Mouse (Mus musculus): ENCODE results near the gene Dnajc4.
A peak's percentile ranks its signal among the peaks of the same experiment; 100 is the strongest.
"Not testable (repeated sequence)": the region's sequence is repeated elsewhere in the genome, so short reads cannot be mapped to it uniquely, and the experiment has no call there.

Gene Dnajc4

DNA sequence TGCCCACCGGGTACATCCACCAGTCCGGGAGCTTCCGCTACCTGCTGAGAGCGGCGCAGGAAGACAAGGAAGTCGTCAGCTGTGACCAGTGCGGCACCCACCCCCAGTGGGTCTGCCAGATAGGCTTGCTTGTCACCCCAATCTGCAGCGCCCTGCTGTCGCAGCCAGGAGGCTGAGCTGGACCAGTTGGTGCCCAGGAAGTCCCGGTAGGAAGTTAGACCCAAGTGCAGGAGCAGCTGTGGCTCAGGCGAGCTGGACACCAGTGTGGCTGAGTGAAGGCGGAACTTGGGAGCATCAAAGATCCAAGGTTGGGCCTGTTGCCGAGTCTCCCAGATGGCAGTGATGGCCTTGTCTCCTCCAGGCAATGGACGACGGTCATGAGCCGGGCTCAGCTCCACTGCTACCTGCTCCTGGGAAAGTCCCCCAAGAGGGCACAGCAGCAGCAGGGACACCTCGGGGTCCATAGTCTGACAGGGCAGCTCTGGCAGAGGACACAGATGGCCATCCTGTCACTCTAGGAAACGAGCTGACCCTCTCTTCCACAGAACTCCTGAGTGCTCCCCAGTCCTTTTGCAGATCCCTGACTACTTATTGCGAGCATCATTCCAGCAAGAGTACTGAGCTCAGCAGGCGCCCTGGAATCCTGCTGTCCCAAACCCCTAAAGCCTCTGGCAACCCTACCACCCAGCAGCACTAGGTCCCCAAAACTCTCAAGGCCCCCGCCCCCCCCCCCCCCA lies 3.1 kb upstream of the Dnajc4 start:
- DNase-seq (ENCODE audit: low read depth), result no peak

- DNase-seq (ENCODE audit: low read depth), result no peak
Observed at GRCm38 (mm10) chr19:6994489-6994888, 2.1 kb upstream of the Dnajc4 start.

- DNase-seq (ENCODE audit: low read depth), result no peak
Observed at GRCm38 (mm10) chr19:6994002-6994401, 1.6 kb upstream of the Dnajc4 start.

- DNase-seq (ENCODE audit: low read depth), result no peak
Observed at GRCm38 (mm10) chr19:6993011-6993770, 819 bp upstream of the Dnajc4 start.

- not testable (repeated sequence) for DNase-seq (ENCODE audit: low read depth)
Observed at GRCm38 (mm10) chr19:6991166-6991565, 1.2 kb downstream of the Dnajc4 start.

DNA sequence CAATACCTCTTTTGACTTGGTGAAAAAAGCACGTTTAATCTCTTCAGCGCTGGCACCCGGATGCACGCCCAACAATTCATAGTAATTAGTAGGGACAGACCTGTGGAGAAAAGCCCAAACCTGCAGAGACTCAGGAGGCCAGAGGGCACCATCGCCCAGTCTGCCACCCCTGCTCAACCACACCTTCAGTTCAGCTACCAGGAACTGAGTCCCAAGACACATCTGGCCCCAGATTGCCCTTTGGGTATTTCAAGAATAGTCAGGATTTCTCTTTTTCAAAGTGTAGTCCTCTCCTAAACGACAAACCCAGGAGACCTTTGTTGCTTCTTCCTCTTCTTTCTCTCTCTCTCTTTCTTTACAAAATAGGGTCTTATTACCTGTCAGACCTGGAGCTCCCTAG lies 1.7 kb downstream of the Dnajc4 start:
- no peak for DNase-seq (ENCODE audit: low read depth)

DNA sequence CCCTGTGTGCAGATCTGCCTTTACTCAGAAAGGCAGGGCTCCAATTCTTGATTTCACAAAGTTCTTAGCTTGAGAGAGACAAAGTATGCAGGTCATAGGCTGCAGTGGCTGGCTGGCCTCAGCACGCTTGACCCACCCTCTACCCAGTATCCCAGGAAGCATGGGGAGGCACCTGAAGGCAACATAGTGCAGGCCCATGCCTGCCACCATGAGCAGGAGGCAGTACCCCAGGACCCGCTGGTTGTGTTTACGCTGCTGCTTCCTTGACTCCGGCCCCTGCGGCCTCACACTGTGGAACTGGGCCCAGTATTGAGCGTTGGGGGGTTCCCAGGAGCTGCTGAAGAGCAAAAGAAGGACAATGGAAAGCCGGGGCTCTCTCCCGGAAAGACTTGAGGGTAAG lies 3.1 kb downstream of the Dnajc4 start:
- DNase-seq (ENCODE audit: low read depth), result no peak

GRCm38 (mm10) chr19:6987904-6988285 lies 4.5 kb downstream of the Dnajc4 start:
- DNase-seq (ENCODE audit: low read depth), result no peak

- DNase-seq (ENCODE audit: low read depth), result peak; percentile 78
Observed at GRCm38 (mm10) chr19:6987061-6987903, 5.1 kb downstream of the Dnajc4 start, which contains the start of gene Vegfb. Vegfb (minus strand) TSS chr19:6987651.

DNA sequence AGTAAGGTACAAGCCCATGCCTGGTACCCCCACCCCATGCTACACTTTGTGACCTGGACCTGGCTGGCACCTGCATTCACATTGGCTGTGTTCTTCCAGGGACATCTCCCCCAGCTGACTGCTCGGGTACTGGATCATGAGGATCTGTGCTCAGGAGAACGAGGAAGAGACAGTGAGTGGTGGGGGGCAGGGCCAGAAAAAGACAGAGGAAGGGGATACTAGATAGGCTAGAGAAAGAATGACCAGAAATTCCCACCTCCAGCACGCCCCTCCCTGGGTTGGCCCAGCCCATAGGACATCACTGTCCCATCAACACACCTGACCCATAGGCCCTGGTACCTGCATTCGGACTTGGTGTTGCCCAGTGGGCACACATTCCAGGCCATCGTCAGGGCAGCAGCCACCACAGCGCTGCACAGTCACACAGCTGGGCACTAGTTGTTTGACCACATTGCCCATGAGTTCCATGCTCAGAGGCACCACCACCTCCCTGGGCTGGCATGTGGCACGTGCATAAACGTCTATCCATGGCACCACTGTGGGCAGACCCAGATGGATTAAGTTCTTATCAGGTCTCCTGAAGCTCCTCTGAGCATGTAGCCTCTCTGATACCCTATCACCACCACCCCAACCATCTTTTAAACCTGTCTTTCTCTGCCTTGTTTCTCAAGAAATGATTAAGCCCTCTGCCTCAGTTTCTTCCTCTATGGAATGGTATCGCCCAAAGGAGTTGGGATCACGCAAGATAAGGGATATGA lies 6.2 kb downstream of the Dnajc4 start:
- DNase-seq (ENCODE audit: low read depth), result no peak

GRCm38 (mm10) chr19:6985300-6985699 lies 7.1 kb downstream of the Dnajc4 start:
- no peak for DNase-seq (ENCODE audit: low read depth)

- no peak for DNase-seq (ENCODE audit: low read depth)
Observed at GRCm38 (mm10) chr19:6983621-6984020, 8.8 kb downstream of the Dnajc4 start.

DNA sequence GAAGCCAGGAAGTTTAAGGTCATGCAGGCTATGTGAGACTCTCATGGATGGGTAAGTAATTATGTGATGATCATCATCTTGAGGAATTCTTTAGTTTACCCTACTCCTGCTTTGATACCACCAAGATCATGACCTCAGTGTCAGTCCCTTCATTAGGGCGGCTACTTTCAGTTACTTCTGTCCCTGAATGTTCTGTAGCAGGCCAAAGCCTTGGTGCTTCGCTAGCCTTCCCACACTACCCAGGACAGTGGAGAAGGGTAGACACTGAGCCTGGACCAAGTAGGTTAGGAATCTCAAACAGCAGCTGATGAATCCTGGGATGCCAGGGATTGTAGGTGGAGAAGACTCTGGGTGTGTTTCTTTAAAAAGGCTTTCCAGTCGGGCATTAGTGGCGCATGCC lies 10.9 kb downstream of the Dnajc4 start:
- no peak for DNase-seq (ENCODE audit: low read depth)

DNA sequence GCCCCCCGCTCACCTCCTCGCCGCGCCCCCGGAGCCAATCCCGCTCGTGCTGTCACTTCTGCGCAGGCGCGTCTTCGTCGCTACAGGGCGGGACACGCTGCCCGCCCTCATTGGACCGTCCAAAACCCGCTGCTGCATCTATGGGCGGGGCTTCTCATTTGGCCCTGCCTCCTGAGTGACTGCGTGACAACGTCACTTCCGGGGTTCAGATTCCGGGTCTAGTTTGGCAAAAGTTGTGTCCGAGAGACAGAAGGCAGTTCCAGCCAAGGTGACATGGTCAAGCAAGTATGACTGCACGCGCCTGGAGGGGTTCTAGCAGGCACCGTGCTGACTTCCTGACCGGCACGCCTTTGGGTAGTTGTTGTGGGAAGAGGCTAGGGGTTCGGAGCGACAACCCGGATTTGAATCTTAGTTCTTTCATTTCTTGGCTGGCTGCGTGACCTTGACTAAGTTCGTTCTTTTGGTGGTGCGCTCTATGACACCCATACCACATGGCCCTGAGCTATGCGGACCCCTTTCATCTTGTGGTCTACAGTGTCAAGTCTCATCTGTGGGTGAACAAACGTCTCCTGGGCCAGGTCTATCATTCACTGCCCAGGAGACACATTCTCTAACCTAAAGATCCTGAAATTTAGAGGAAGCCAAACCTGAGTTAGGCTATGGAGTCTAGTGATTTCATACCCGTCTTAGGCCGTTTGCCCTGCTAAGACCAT lies 11.8 kb downstream of the Dnajc4 start, which contains the start of gene Fkbp2:
Gene Fkbp2, minus strand, starts transcription at position 121 of the 713 bp plus-strand sequence.
- peak; percentile 100 for DNase-seq (ENCODE audit: low read depth)

- DNase-seq (ENCODE audit: low read depth), result peak; percentile 100
Observed at GRCm38 (mm10) chr19:6979486-6980380, 12.6 kb downstream of the Dnajc4 start.

GRCm38 (mm10) chr19:6979001-6979479 lies 13.3 kb downstream of the Dnajc4 start:
- peak; percentile 71 for DNase-seq (ENCODE audit: low read depth)

DNA sequence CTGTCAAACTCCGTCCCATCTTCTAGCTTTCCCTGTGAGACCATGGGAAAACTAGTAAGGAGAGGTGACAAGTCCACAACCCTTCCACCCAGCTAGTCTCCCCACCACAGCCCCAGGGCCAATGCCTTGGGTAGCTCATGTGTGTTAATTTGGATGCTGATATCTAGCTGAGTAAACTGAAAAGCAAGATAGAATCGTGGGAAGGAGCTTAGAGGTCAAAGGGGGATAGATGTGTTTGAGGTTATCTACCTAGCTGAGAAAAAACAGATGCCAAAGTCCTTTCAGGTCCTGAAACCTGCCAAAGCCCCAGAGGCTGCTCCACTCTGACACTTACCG lies 13.8 kb downstream of the Dnajc4 start:
- no peak for DNase-seq (ENCODE audit: low read depth)

DNA sequence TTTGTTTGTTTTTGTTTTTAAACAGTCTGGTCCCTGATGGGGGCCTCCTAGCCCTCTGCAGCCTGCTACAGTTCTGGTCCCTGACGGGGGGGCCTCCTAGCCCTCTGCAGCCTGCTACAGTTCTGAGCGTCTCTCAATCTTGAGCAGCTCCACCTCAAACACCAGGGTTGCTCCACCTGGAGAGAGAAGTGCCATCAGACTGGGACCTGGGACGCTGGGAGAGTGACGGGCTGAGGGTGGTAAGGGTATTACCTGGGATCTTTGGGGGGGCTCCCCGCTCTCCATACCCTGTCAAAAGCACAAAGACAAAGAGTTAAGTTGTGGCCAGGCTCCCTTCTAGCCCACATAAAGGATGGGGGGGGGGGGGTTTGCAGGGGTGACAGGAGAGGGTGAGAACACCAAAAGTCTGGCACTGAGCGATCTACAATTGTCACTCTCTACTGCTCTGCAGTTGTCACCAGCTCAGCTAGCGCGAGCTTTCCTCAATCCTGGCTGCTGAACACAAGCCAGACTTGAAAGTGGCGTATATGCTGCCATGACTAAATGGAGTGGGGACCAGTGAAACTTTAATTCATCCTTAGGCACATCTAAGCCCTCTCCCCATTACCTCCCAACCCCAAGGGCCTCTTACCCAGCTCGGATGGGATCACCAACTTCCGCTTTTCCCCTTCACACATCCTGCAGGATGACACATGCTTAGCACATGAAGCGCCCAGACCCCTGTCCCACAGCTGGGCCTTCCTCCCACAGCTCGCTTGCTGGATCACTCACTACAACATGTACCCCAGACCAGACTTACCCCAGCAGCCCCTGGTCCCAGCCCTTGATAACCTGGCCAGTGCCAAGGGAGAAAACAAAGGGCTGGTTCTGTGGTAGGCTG lies 14.4 kb downstream of the Dnajc4 start:
- DNase-seq (ENCODE audit: low read depth), result no peak
